Mouse (Mus musculus): Measurements from ENCODE around the gene Chadl.

DNA sequence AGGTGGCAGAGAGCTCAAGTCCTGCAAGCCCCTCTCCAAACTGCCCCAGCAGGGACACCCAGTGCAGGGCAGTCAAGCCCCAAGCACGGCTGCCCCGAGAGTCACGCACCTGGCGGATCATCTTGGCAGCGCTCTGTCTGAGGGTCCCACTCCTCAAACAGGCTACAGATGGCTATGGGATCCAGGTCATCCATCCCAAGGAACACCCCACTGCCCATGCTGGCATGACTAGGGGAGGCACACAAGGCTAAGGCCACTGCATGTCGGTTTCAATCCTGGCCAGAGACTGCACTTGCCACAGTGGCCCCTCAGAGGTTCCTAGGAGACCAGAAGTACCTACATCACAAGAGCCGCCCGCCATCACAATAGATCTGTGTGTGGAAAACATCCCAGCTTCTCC, 28.9 kb upstream of the Chadl start:
- TF ChIP-seq CTCF (IDR thresholded peaks at IDR 0.05; ENCODE audit: borderline replicate concordance, insufficient read depth, low read length) (no peak), POLR2A (IDR thresholded peaks at IDR 0.05; ENCODE audit: low read depth, low read length) (no peak)

Measured in embryonic fibroblast, embryonic 13.5 days (primary cell).